Mouse (Mus musculus) bone marrow macrophage, adult 2 months (primary cell): ENCODE results near the gene Slc25a43.

Experiments used
- CTCF ChIP-seq: IDR thresholded peaks from 2 replicates; pipeline ENCODE4 v1.5.1; 2012; ENCODE audit warnings: low read depth, mild to moderate bottlenecking, low read length, moderate library complexity
- POLR2A ChIP-seq: IDR thresholded peaks from 2 replicates; pipeline ENCODE4 v1.6.1; 2012; ENCODE audit warnings: mild to moderate bottlenecking, low read depth, low read length, borderline replicate concordance

DNA sequence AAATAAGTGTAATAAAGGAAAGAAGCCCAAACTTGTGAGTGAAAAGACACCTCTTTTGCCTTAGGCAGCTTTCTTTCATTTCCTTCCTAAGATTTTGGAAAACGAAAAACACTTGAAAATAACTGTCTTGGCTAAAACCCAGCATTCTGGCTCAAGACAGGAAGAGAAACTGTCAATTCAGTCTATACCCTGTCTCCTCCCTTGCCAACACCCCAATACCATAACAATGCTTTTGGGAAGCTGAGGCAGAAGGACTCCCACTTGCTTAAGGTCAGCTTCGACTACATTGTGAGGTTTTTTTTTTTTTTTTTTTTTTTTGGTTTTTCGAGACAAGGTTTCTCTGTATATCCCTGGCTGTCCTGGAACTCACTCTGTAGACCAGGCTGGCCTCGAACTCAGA, 72.0 kb downstream of the Slc25a43 start:
- TF ChIP-seq CTCF (no peak), POLR2A (no peak)
